Mouse (Mus musculus) neural tube, embryonic 11.5 days (tissue): ENCODE measurements at regions not wholly inside any gene's neighbourhood (a gene's known extent, or its start where the extent isn't known, plus 50 kb on each side); places are given as distances from the start of the nearest gene placed in this dataset.

Experiments
- ATAC-seq: fragments of 200-750 bp; cut with Nextera tagmentation; 2 replicates; pipeline ENCODE4 v1.8.0; 2017; ENCODE audit warnings: moderate number of reproducible peaks, mild to moderate bottlenecking, moderate TSS enrichment, moderate library complexity; ENCODE audit not compliant: insufficient read depth, low FRiP score, low TSS enrichment
- DNase-seq: peaks from one replicate; pipeline ENCODE4 v3.0.0-alpha.2; 2015; ENCODE audit warnings: low spot score
- H3K27ac ChIP-seq: fragments of 300-500 bp; sonication (generic); 2 replicates; pipeline ENCODE4 v1.5.1; 2014; ENCODE audit warnings: low read depth, mild to moderate bottlenecking, low read length
- H3K27me3 ChIP-seq: fragments of 300-500 bp; sonication (generic); 2 replicates; pipeline ENCODE4 v1.6.1; 2014; ENCODE audit warnings: mild to moderate bottlenecking, low read length, mixed read lengths; ENCODE audit not compliant: control insufficient read depth, insufficient read depth
- H3K36me3 ChIP-seq: fragments of 300-500 bp; sonication (generic); 2 replicates; pipeline ENCODE4 v1.6.1; 2014; ENCODE audit warnings: mild to moderate bottlenecking, low read length, moderate library complexity, mixed read lengths; ENCODE audit not compliant: control insufficient read depth, insufficient read depth
- H3K4me1 ChIP-seq: fragments of 300-500 bp; sonication (generic); 2 replicates; pipeline ENCODE4 v1.6.1; 2014; ENCODE audit warnings: low read length, mixed read lengths; ENCODE audit not compliant: control insufficient read depth, insufficient read depth
- H3K4me2 ChIP-seq: fragments of 300-500 bp; sonication (generic); 2 replicates; pipeline ENCODE4 v1.6.1; 2014; ENCODE audit warnings: low read depth, mild to moderate bottlenecking, moderate library complexity
- H3K4me3 ChIP-seq: fragments of 300-500 bp; sonication (generic); 2 replicates; pipeline ENCODE4 v1.5.1; 2014; ENCODE audit warnings: low read depth, low read length
- H3K9ac ChIP-seq: fragments of 300-500 bp; sonication (generic); 2 replicates; pipeline ENCODE4 v1.6.1; 2014; ENCODE audit warnings: mild to moderate bottlenecking, low read length
- H3K9me3 ChIP-seq: fragments of 300-500 bp; sonication (generic); 2 replicates; pipeline ENCODE4 v1.6.1; 2016; ENCODE audit warnings: low read length; ENCODE audit not compliant: control insufficient read depth
- WGBS: fragments of 180-500 bp; shearing (Covaris S2); extraction: QIAGEN DNeasy Blood & Tissue Kit; methylation state at CpG from one replicate; pipeline ENCODE4 v1.1.7; 2014; 5-methylcytosine and 5-hydroxymethylcytosine counted together

DNA sequence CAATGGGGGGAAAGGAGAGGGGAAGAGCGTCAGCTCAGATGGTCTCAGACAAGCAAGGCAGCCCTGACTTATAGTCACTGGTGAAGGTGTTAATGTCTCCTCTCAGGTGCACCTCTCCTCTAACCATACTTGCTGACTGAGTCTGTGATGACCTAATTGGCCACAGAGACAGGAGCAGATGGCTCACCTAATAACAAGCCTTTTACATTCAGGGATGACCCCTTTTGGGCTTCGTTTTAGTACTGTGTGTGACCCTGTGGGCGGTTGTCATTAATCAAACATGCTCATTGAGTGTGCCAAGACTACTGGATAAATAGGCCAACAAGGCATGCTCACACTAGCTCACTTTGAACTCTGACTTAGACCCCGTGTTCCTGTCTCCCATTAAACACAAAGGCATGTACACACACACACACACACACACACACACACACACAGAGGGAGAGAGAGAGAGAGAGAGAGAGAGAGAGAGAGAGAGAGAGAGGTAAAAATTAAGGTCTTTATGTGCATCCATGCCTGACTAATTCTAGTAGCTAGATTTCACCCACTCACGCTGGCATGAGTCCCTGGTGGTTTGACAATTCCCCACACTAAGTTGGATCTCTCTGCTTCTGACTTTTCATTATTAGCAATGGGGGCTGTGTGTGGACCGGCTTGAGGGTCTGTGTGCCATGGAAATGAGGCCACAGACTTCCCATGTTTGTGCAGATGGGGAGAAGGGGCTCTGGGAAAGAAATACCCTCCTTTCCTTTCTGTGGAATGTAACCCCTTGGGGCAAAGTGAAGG lies 332.1 kb downstream of the 1500009L16Rik start:
- WGBS: 58% methylated on average over 6 of the region's 6 CpGs
- no peak for ATAC-seq
- H3K27ac ChIP-seq: no peak overlapping the region
- no peak overlapping the region for H3K4me3 ChIP-seq
- peak; percentile 17 for DNase-seq
- H3K36me3 ChIP-seq: no peaks in the 10 kb centered on the region
- no peak overlapping the region for H3K4me2 ChIP-seq
- no peak overlapping the region for H3K9ac ChIP-seq
- no peaks in the 10 kb centered on the region for H3K9me3 ChIP-seq
- H3K4me1 ChIP-seq: peaks cover 5% of the 10 kb centered on the region; the same call in 1 of the 2 replicates
- no peaks in the 10 kb centered on the region for H3K27me3 ChIP-seq

DNA sequence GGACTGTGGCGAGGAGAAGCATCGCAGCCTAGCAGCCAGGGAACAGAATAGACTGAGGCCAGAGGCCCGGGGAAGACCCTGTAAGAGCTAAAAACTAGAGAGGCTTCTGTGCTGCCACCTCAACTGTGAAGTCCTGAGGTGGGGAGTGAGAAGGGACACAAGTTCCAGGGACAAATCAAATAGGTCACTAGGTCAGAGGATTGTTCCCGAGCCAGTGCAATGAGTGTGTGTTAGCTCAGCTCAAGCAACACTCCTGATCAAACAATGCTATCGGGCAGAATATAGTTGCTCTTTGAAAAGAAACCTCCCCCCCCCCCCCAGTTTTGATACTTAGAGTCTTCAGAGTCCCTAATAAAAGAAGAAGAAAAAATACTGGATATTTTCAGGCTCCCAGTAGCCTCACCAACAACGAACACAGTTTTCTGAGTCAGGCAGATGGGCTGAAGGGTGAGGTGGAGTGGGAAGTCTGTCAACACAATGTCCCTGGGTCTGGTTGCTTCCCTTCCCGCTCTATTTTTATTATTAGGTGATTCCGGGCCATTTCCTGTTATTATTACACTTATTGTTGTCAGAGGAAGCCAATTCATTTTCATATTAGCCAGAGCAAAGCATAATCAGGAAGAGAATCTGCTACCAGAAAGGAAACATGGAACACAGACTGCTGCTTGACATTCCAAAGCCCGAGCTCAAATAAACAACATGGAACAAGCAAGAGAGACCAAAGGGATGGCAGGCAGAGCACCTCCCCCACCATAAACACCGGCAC lies 332.9 kb downstream of the 1500009L16Rik start:
- ATAC-seq (no peak), DNase-seq (no peak)
- 75% methylated on average over 10 of the region's 10 CpGs for WGBS
- no peak overlapping the region for H3K4me2 ChIP-seq
- no peak overlapping the region for H3K9ac ChIP-seq
- no peaks in the 10 kb centered on the region for H3K36me3 ChIP-seq
- no peaks in the 10 kb centered on the region for H3K9me3 ChIP-seq
- peaks cover 11% of the 10 kb centered on the region; the same call in 1 of the 2 replicates for H3K4me1 ChIP-seq
- H3K27ac ChIP-seq: no peak overlapping the region
- H3K4me3 ChIP-seq: no peak overlapping the region
- no peaks in the 10 kb centered on the region for H3K27me3 ChIP-seq

DNA sequence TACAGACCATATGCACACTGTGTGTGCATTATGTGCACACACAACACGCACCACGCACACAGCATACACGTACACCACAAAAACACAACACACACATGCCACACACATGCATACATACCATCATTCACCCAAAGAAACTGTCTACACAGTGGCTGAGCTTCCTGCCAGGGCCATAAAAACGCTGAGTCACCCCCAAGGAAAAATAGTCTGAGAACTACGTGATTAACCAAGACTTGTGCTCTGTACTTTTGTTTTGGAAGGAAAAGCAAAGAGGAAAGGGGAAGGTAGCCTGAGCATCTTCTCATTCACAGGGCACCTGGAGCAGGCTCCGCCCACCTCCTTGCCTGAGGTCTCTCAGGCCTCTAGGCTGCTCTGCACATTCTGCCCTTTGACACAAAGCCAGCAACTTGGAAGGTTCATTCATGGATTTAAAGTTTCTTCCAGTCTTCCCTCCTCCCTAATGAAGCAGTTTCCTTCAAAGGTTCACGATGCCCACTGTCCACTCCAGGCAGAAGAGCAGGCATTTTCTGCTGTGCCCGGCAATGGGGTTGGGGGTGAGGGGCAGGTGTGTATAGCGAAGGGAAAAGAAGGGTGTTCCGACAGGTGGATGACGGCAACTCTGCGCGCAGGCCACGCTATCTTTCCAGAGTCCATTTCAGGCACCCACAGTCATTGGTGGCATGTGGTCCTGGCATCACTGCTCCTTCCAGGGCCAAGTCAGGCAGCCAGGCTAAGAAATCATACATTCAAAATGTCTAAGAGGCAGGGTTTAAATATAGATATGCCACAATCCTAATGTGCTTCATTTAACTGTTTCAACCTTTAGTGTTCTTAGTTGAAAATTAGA lies 333.9 kb downstream of the 1500009L16Rik start:
- no peak overlapping the region for H3K9ac ChIP-seq
- H3K27me3 ChIP-seq: no peaks in the 10 kb centered on the region
- H3K36me3 ChIP-seq: no peaks in the 10 kb centered on the region
- H3K27ac ChIP-seq: no peak overlapping the region
- ATAC-seq: no peak
- no peak overlapping the region for H3K4me2 ChIP-seq
- peaks cover 12% of the 10 kb centered on the region; the same call in 1 of the 2 replicates for H3K4me1 ChIP-seq
- H3K9me3 ChIP-seq: no peaks in the 10 kb centered on the region
- 89% methylated on average over 14 of the region's 14 CpGs for WGBS
- H3K4me3 ChIP-seq: no peak overlapping the region
- DNase-seq: no peak

DNA sequence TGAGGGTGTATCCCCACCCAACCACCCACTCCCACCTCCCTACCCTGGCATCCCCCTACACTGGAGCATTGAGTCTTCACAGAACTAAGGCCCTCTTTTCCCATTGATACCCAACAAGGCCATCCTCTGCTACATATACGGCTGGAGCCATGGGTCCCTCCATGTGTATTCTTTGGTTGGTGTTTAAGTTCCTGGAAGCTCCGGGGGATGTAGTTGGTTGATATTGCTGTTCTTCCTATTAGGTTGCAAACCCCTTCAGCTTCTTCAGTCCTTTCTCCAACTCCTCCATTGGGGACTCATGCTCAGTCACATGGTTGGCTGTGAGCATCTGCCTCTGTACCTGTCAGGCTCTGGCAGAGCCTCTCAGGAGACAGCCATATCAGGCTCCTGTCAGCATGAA lies 335.6 kb downstream of the 1500009L16Rik start:
- 98% methylated on average over 2 of the region's 2 CpGs for WGBS
- no peak for ATAC-seq
- Histone ChIP-seq H3K9me3 (no peaks in the 10 kb centered on the region), H3K4me2 (no peak overlapping the region), H3K27me3 (no peaks in the 10 kb centered on the region), H3K4me1 (peaks cover 12% of the 10 kb centered on the region; the same call in 1 of the 2 replicates), H3K9ac (no peak overlapping the region), H3K27ac (no peak overlapping the region), H3K36me3 (no peaks in the 10 kb centered on the region), H3K4me3 (no peak overlapping the region)
- DNase-seq: no peak

DNA sequence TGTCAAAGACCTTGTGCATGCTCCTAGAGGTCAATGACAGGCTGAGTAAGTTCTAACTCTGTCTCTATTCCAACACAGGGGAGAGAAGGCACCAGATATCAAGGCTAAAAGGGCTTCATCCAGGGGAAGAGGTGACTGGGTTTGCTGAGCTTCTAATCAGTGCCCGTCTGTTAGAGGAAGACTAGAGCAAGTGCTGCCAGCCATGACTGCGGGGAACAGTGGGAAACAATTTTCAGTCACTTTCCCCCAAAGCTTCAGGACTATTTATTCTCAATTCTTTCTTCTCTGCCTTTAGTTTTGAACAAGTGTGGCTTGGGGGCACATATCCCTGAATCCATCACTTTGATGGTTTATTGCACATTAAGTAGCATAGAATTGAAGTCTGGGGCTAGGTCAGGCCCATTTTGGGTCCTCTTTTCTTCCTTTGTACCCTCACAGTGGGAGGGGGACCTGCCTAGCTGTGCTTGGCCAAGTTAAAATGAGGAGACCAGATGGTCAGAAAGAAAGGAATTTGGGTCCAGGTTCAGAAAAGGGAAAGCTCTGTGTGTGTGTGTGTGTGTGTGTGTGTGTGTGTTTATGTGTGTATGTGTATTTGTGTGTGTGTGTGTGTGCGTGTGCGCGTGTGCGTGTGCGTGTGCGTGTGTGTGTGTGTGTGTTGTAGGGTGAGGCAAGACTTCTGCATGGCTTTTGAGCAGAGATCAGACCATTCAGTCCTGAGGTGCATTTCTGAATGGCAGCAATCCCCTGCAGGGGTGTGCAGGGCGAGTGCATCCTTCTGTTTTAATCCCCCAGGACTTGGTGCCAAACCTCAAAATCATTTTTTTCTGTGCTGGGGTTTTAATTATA lies 337.2 kb downstream of the 1500009L16Rik start:
- Histone ChIP-seq H3K36me3 (no peaks in the 10 kb centered on the region), H3K4me3 (no peak overlapping the region), H3K4me2 (no peak overlapping the region), H3K27me3 (no peaks in the 10 kb centered on the region), H3K27ac (0 out of 2 replicates have a peak overlapping the region, but pooled peaks have one; percentile 28), H3K9ac (no peak overlapping the region), H3K9me3 (no peaks in the 10 kb centered on the region), H3K4me1 (peaks cover 12% of the 10 kb centered on the region; the same call in 1 of the 2 replicates)
- peak; percentile 47 for DNase-seq
- 50% methylated on average over 9 of the region's 9 CpGs for WGBS
- ATAC-seq: peak; percentile 60; the same call in 1 of the 2 replicates

DNA sequence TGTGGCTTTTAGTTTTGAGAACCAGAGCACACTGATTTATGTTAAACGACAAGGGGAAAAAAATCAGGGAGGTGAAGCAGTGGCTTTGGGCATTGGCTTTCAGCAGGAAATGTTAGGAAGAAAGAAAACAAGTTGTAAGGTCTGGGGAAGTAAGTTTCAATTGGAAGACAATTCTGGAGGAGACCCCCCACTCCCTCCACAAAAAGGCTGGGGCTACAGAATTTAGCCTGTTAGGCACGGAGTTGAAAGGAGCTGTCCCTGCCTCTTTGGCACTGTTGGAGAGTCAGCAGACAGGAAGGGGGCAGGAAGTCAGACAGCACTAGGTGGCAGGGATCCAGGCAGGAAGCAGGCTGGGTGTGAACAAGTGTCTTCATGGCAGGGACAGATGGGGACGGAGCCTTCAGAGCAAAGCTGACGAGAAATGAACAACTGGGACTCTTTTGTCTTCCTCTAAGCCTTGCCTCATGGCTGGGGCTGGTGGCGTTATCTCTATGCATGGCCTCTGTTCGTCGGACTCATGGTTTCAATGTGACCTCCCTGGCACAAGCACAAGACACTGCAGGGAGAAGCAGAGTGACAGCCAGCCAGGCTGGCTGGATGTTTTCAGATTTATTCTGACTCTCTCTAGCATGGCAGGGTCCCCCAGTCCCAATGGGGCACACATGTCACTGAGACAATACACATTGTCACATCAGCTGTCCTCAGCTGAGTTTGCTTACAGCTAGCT lies 338.0 kb downstream of the 1500009L16Rik start:
- DNase-seq (peak; percentile 42), ATAC-seq (peak; percentile 31; the same call in 1 of the 2 replicates)
- H3K27ac ChIP-seq: 0 out of 2 replicates have a peak overlapping the region, but pooled peaks have one; percentile 28
- peaks cover 7% of the 10 kb centered on the region; the same call in 1 of the 2 replicates for H3K4me1 ChIP-seq
- no peak overlapping the region for H3K4me3 ChIP-seq
- H3K9ac ChIP-seq: no peak overlapping the region
- no peaks in the 10 kb centered on the region for H3K36me3 ChIP-seq
- 9% methylated on average over 7 of the region's 7 CpGs for WGBS
- H3K4me2 ChIP-seq: no peak overlapping the region
- no peaks in the 10 kb centered on the region for H3K9me3 ChIP-seq
- no peaks in the 10 kb centered on the region for H3K27me3 ChIP-seq

DNA sequence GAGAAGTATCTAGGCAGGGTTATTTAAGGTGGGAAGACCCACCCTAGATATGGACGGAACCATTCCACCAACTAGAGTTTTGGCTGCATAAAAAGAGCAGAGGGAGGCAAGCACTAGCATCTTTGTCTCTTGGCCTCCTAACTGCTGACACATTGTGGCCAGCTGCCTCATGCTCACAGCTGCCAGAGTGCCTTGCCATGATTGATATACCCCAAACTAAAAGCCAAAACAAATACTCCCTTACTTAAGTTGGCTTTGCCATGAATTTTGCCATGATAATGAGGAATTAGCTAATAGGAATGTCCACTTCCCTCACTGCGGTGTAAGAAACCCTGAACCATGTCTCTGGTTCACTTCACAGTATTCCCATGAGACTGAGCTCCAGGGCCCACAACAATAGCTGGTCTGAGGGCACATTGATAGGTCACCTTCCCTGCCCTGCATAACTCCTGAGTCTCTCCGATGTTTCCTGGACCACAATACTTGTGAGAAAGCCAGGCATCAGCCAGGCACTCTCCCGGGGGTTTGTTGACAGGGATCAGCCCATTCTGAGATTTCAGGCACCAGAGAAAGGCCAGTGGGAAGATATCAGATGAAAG lies 344.5 kb downstream of the 1500009L16Rik start:
- 74% methylated on average over 4 of the region's 4 CpGs for WGBS
- Histone ChIP-seq H3K4me2 (no peak overlapping the region), H3K9ac (no peak overlapping the region), H3K27ac (no peak overlapping the region), H3K4me3 (no peak overlapping the region), H3K36me3 (no peaks in the 10 kb centered on the region), H3K27me3 (no peaks in the 10 kb centered on the region), H3K4me1 (no peaks in the 10 kb centered on the region), H3K9me3 (no peaks in the 10 kb centered on the region)
- no peak for ATAC-seq
- DNase-seq: no peak
